Mouse (Mus musculus) forebrain, embryonic 13.5 days (tissue): ENCODE data around the gene Timmdc1. TPM values are rescaled to one million over a fixed set of nuclear protein-coding genes. Genes with fewer than 3 reads are reported as not detected.

Source experiments
- polyA plus RNA-seq: library from polyadenylated mRNA; unstranded; fragments of >200 nt; fragmentation: Nextera tagmentation; extraction: Ambion mirVana; gene quantifications from 2 replicates; pipeline ENCODE4 v1.2.1, GENCODE M21; 2015

The Timmdc1 gene
- polyA plus RNA-seq, 1 experiment from 2014 or later = 39.9 TPM

Other genes starting within 250 kb of the Timmdc1 start
- gene Nr1i2, start 227.8 kb downstream of the Timmdc1 start, polyA plus RNA-seq = not detected in 2 replicates
- gene Maats1, start 180.5 kb downstream of the Timmdc1 start, polyA plus RNA-seq = 0.61 and 1.4 TPM in 2 replicates
- gene Cox17, start 175.7 kb downstream of the Timmdc1 start, polyA plus RNA-seq = 129 and 147 TPM in 2 replicates
- not detected in 2 replicates for gene Gm21987, start 175.6 kb downstream of the Timmdc1 start, polyA plus RNA-seq
- 0.23 and 0.29 TPM in 2 replicates for gene Popdc2, start 160.5 kb downstream of the Timmdc1 start, polyA plus RNA-seq
- 0.25 and 0.45 TPM in 2 replicates for gene Pla1a, start 89.5 kb downstream of the Timmdc1 start, polyA plus RNA-seq
- 145 and 153 TPM in 2 replicates for gene Adprh, start 70.0 kb downstream of the Timmdc1 start, polyA plus RNA-seq
- 0.56 and 0.63 TPM in 2 replicates for gene Cd80, start 67.1 kb downstream of the Timmdc1 start, polyA plus RNA-seq
- 63.0 and 74.8 TPM in 2 replicates for gene Poglut1, start 27.6 kb upstream of the Timmdc1 start, polyA plus RNA-seq
- 42.9 and 57.3 TPM in 2 replicates for gene Tmem39a, start 36.0 kb upstream of the Timmdc1 start, polyA plus RNA-seq
- 3.1 and 3.6 TPM in 2 replicates for gene Arhgap31, start 190.6 kb upstream of the Timmdc1 start, polyA plus RNA-seq
- gene B4galt4, start 219.6 kb upstream of the Timmdc1 start, polyA plus RNA-seq = 17.9 and 22.8 TPM in 2 replicates